Mouse (Mus musculus) stomach, embryonic 16.5 days (tissue): ENCODE results near the gene 0610009B22Rik. TPM values are rescaled to one million over a fixed set of nuclear protein-coding genes. Genes with fewer than 3 reads are reported as not detected.

ENCODE experiments used
- ATAC-seq: fragments of 200-750 bp; cut with Nextera tagmentation; 2 replicates; pipeline ENCODE4 v1.8.0; 2017; ENCODE audit warnings: moderate number of reproducible peaks, moderate TSS enrichment; ENCODE audit not compliant: insufficient read depth, low FRiP score
- H3K27ac ChIP-seq: fragments of 300-500 bp; sonication (generic); 2 replicates; pipeline ENCODE4 v1.5.1; 2014; ENCODE audit warnings: low read length
- H3K27me3 ChIP-seq: fragments of 300-500 bp; sonication (generic); 2 replicates; pipeline ENCODE4 v1.6.1; 2014; ENCODE audit warnings: low read length, control low read depth, mixed read lengths; ENCODE audit not compliant: control insufficient read depth, insufficient read depth
- H3K36me3 ChIP-seq: fragments of 300-500 bp; sonication (generic); 2 replicates; pipeline ENCODE4 v1.6.1; 2014; ENCODE audit warnings: low read length; ENCODE audit not compliant: control insufficient read depth, insufficient read depth
- H3K4me1 ChIP-seq: fragments of 300-500 bp; sonication (generic); 2 replicates; pipeline ENCODE4 v1.6.1; 2014; ENCODE audit warnings: low read length, control low read depth, mixed read lengths; ENCODE audit not compliant: control insufficient read depth, insufficient read depth
- H3K4me2 ChIP-seq: fragments of 300-500 bp; sonication (generic); 2 replicates; pipeline ENCODE4 v1.6.1; 2014; ENCODE audit warnings: low read depth, low read length, mixed read lengths
- H3K4me3 ChIP-seq: fragments of 300-500 bp; sonication (generic); replicated peaks from 2 replicates; pipeline ENCODE4 v1.5.1; 2014; ENCODE audit warnings: mild to moderate bottlenecking, low read length
- H3K9ac ChIP-seq: fragments of 300-500 bp; sonication (generic); 2 replicates; pipeline ENCODE4 v1.6.1; 2014; ENCODE audit warnings: low read length
- H3K9me3 ChIP-seq: fragments of 300-500 bp; sonication (generic); replicated peaks from 2 replicates; pipeline ENCODE4 v1.6.1; 2016; ENCODE audit warnings: low read length, control low read depth; ENCODE audit not compliant: control insufficient read depth
- WGBS: fragments of 180-500 bp; shearing (Covaris S2); extraction: QIAGEN DNeasy Blood & Tissue Kit; methylation state at CpG from one replicate; pipeline ENCODE4 v1.1.7; 2014; 5-methylcytosine and 5-hydroxymethylcytosine counted together
- polyA plus RNA-seq: library from polyadenylated mRNA; unstranded; fragments of >200 nt; fragmentation: Nextera tagmentation; extraction: Ambion mirVana; gene quantifications from 2 replicates; pipeline ENCODE4 v1.2.1, GENCODE M21; 2015

0610009B22Rik gene
- polyA plus RNA-seq, 1 experiment from 2014 or later, result 93.1 TPM

GRCm38 (mm10) chr11:51645293-51645692, 43.4 kb downstream of the 0610009B22Rik start:
- no peak overlapping the region for H3K4me3 ChIP-seq
- WGBS, result 61% methylated on average over 13 of the region's 13 CpGs
- no peaks in the 10 kb centered on the region for H3K27me3 ChIP-seq
- no peak overlapping the region for H3K9ac ChIP-seq
- no peaks in the 10 kb centered on the region for H3K36me3 ChIP-seq
- no peak for ATAC-seq
- peaks cover 24% of the 10 kb centered on the region for H3K4me1 ChIP-seq
- no peak overlapping the region for H3K27ac ChIP-seq
- H3K4me2 ChIP-seq, result no peak overlapping the region
- H3K9me3 ChIP-seq, result no peaks in the 10 kb centered on the region

GRCm38 (mm10) chr11:51644217-51644616, 44.5 kb downstream of the 0610009B22Rik start:
- Histone ChIP-seq H3K9ac (no peak overlapping the region), H3K27me3 (no peaks in the 10 kb centered on the region), H3K4me3 (no peak overlapping the region), H3K27ac (no peak overlapping the region), H3K36me3 (no peaks in the 10 kb centered on the region), H3K4me1 (peaks cover 21% of the 10 kb centered on the region; the same call in 1 of the 2 replicates), H3K9me3 (no peaks in the 10 kb centered on the region), H3K4me2 (no peak overlapping the region)
- ATAC-seq, result no peak
- 83% methylated on average over 16 of the region's 16 CpGs for WGBS

GRCm38 (mm10) chr11:51643761-51644160, 44.9 kb downstream of the 0610009B22Rik start:
- Histone ChIP-seq H3K4me3 (no peak overlapping the region), H3K36me3 (no peaks in the 10 kb centered on the region), H3K27me3 (no peaks in the 10 kb centered on the region), H3K4me1 (0 out of 2 replicates have a peak, but pooled peaks cover 16% of the 10 kb centered on the region), H3K4me2 (no peak overlapping the region), H3K9ac (no peak overlapping the region), H3K27ac (no peak overlapping the region), H3K9me3 (no peaks in the 10 kb centered on the region)
- WGBS, result 55% methylated on average over 15 of the region's 15 CpGs
- ATAC-seq, result no peak

GRCm38 (mm10) chr11:51643202-51643601, 45.5 kb downstream of the 0610009B22Rik start:
- Histone ChIP-seq H3K9ac (no peak overlapping the region), H3K9me3 (no peaks in the 10 kb centered on the region), H3K4me3 (no peak overlapping the region), H3K27me3 (no peaks in the 10 kb centered on the region), H3K4me2 (no peak overlapping the region), H3K27ac (no peak overlapping the region), H3K36me3 (no peaks in the 10 kb centered on the region), H3K4me1 (peaks cover 11% of the 10 kb centered on the region)
- ATAC-seq, result no peak
- 63% methylated on average over 9 of the region's 9 CpGs for WGBS

- no peak; the same call in 1 of the 2 replicates for ATAC-seq
Measured at GRCm38 (mm10) chr11:51640748-51641147, 47.9 kb downstream of the 0610009B22Rik start.

GRCm38 (mm10) chr11:51638497-51638896, 50.2 kb downstream of the 0610009B22Rik start:
- H3K4me2 ChIP-seq, result peak overlapping the region; percentile 50
- H3K9me3 ChIP-seq, result no peaks in the 10 kb centered on the region
- H3K27ac ChIP-seq, result 0 out of 2 replicates have a peak overlapping the region, but pooled peaks have one; percentile 74
- no peaks in the 10 kb centered on the region for H3K27me3 ChIP-seq
- peaks cover 10% of the 10 kb centered on the region for H3K4me1 ChIP-seq
- H3K9ac ChIP-seq, result no peak overlapping the region
- 69% methylated on average over 5 of the region's 5 CpGs for WGBS
- H3K36me3 ChIP-seq, result no peaks in the 10 kb centered on the region
- H3K4me3 ChIP-seq, result no peak overlapping the region; the same call in 1 of the 2 replicates
- no peak for ATAC-seq

More at GRCm38 (mm10) chr11:51640748-51641147, 47.9 kb downstream of the 0610009B22Rik start:
- no peaks in the 10 kb centered on the region for H3K9me3 ChIP-seq
- H3K27ac ChIP-seq, result no peak overlapping the region
- H3K9ac ChIP-seq, result no peak overlapping the region; the same call in 1 of the 2 replicates
- no peaks in the 10 kb centered on the region for H3K36me3 ChIP-seq
- no peak overlapping the region for H3K4me2 ChIP-seq
- no peaks in the 10 kb centered on the region for H3K27me3 ChIP-seq
- 81% methylated on average over 7 of the region's 7 CpGs for WGBS
- H3K4me1 ChIP-seq, result peaks cover 14% of the 10 kb centered on the region
- H3K4me3 ChIP-seq, result no peak overlapping the region

GRCm38 (mm10) chr11:51637971-51638414, 50.7 kb downstream of the 0610009B22Rik start:
- no peak for ATAC-seq
- 7% methylated on average over 17 of the region's 17 CpGs for WGBS
- Histone ChIP-seq H3K36me3 (no peaks in the 10 kb centered on the region), H3K9me3 (no peaks in the 10 kb centered on the region), H3K4me1 (peaks cover 10% of the 10 kb centered on the region), H3K4me3 (peak overlapping the region; percentile 25), H3K27me3 (no peaks in the 10 kb centered on the region), H3K9ac (peak overlapping the region; percentile 60), H3K27ac (peak overlapping the region; percentile 74), H3K4me2 (peak overlapping the region; percentile 50)

- Histone ChIP-seq H3K27ac (peak overlapping the region; percentile 88), H3K36me3 (no peaks in the 10 kb centered on the region), H3K4me2 (peak overlapping the region; percentile 72), H3K4me1 (peaks cover 10% of the 10 kb centered on the region), H3K27me3 (no peaks in the 10 kb centered on the region), H3K9me3 (no peaks in the 10 kb centered on the region), H3K4me3 (peak overlapping the region; percentile 68), H3K9ac (peak overlapping the region; percentile 81)
- WGBS, result 4% methylated on average over 6 of the region's 6 CpGs
- ATAC-seq, result peak; percentile 42; the same call in 1 of the 2 replicates
Measured at GRCm38 (mm10) chr11:51636323-51636684, 52.4 kb downstream of the 0610009B22Rik start.

- Histone ChIP-seq H3K27ac (peak within 1 kb of the TSS; percentile 88), H3K9me3 (no peaks in the 10 kb centered on the region), H3K4me3 (peak within 1 kb of the TSS; percentile 68), H3K27me3 (no peaks in the 10 kb centered on the region), H3K4me1 (peaks cover 10% of the 10 kb centered on the region), H3K4me2 (peak within 1 kb of the TSS; percentile 72), H3K36me3 (no peaks in the 10 kb centered on the region), H3K9ac (peak within 1 kb of the TSS; percentile 81)
- peak; percentile 85 for ATAC-seq
- under 1% methylated on average over 61 of the region's 61 CpGs for WGBS
Measured at GRCm38 (mm10) chr11:51635525-51636322, 53.0 kb downstream of the 0610009B22Rik start, which contains the start of gene Rmnd5b. TSS of gene Rmnd5b (minus strand) at chr11:51635896.
